Mouse (Mus musculus): ENCODE data around the gene Slc34a3.

The Slc34a3 gene

DNA sequence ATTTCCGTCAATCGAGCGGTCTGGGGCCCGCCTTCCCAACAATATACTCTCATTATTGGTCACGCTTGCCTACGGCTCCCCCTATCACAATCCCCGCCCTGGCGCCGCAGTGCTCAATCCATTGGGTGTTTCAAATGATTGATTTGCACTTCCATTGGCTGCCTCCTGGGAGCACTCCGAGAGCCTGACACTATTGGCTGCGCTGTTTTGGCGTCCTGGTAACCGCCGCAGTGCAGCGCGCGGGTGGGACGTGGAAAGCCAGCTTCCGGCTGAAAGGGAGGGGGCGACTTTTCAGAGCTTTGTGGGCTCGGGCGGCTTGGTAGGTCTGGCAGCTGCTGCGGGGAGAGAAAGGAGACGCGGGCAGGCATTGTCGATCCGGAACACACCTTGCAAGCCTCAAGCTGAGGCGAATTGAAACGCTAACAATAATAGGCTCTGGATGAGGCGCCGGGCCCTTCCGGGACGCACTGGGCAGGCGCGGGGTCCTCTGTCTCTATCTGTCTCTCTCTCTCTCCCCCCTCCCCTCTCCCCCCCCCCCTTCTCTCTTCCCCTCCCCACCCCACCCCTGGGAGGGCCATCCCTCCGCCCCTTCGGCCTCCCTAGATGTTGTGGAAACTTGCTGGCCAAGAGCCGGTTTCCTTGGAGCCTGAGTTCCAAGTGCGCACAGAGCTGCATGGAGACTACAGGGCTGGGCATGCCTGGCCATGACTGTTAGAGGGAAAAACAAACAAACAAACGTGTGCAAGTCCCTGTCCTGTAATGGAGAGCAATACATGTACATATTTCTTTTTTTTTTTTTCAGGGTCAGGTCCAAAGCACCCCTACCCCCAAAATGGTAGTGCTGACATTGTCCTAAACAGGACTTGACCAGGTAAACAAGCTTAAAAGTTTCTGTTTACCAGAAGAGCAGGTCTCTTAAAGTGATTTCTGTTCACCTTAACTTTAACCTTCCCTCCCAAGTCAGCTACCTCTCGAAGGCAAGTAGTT, 9.1 kb downstream of the Slc34a3 start:
- DNase-seq (ENCODE audit: low spot score in 2 of 2): peak in 1 of 2 experiments; percentile 98

DNA sequence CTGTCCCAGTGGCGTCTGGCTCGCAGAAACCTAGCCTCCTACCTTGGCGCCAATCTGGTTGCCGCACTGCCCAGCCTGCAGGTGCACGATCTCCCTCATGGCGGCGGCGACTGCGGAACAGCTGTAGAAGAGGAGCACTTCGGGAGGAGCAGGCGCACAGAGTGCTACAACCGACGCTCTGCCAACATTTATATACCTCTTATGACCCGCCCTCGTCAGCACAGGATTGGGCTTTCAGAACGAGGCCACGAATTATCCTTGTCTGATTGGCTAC, 9.7 kb downstream of the Slc34a3 start, which contains the start of gene Tubb4b:
Tubb4b (minus strand) TSS at position 211 of the 274 bp plus-strand sequence.
- peak in 1 of 2 experiments; percentile 90 for DNase-seq (ENCODE audit: low spot score in 2 of 2)

DNA sequence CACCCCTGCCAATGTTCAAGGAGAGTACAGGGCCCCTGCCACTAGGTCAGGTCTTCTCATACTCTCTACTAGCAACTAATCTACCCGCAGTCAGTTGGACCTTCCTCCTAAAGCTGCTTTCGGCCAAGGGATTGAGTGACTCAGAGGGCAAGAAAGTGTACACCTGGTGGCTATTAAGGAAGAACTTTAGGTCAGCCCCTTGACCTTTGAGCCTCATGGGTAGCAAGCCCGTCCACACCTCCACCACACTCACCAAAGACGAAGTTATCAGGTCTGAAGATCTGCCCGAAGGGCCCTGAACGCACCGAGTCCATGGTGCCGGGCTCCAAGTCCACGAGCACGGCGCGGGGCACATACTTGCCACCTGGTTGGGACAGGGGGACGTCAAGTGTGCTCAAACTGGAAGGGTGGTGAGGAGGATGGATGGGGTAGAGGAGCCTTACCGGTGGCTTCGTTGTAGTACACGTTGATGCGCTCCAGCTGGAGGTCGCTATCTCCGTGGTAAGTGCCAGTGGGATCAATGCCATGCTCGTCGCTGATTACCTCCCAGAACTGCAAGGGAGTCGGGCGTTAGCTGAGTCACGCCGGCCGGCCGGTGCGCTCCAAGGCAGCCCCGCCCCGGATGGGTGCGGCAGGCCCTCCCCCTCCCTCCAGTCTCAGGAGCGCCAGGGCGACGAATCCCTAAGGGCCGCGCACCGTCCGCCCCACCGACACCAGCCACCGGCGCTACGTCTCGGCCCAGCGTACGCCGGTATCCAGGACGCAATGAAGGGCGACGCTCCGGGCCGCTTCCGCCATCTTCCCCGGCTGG, 10.3 kb downstream of the Slc34a3 start:
- DNase-seq (ENCODE audit: low spot score in 2 of 2): peak; percentile 75 to 88

DNA sequence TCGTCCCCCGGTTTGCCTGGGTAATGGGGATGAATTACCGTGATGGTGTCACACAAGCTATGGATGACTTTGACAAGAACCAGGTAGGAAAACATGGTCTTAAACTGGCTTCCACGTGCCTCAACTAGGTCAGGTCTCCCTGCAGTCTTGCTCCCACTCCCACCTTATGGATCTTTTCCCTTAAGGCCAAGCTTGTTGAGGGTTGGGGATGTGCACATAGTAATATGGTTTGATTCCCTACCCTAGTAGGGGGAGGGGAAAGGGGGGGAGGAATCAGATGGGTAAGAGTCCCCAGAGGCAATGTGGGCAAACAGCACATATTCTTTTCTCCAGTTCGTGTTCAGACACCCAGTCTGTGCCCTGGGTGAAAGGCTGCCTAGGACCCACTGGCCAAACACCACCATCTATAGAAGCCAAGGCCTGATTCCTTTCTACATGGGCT, 12.8 kb downstream of the Slc34a3 start:
- DNase-seq (ENCODE audit: low spot score in 2 of 2): no peak

DNA sequence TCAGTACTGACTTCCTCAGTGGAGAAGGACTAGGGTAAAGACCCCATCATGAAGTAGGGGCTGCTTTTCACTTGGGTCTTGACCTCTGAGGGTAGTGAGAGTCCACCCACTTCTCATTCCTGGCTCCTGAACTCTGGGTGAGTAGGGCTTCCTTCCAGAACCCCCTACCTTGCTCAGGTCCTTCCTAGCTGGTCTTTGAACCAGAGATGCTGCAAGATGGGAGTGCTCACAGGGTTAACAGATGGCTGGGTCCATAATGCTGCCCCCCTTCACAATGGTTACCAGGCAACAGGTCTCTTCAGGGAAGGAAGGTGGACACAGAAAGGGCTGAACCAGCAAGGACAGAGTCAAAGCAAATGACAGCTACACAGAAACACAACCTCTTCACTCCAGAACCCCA, 15.7 kb downstream of the Slc34a3 start, which contains the start of gene Fam166a:
Fam166a (plus strand) TSS at position 301 of the 400 bp plus-strand sequence.
- no peak for DNase-seq (ENCODE audit: low spot score in 2 of 2)

DNA sequence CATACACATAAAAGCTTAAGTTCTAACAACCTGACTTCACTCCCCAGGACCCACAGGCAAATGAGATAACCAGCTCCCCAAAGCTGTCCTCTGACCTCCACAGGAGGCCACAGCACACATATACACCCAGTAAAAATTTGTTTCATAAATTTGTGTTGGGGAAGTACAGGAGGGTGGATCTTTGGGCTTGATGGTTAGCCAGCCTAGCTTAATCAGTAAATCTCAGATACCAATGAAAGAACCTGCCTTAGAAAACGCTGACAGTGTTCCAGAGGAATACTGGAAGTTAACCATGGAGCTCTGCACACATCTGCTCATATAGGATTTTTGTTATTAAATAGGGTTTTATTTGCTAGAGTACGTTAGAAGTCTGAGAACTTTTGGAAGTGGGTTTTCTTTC, 16.5 kb downstream of the Slc34a3 start:
- no peak for DNase-seq (ENCODE audit: low spot score in 2 of 2)

DNA sequence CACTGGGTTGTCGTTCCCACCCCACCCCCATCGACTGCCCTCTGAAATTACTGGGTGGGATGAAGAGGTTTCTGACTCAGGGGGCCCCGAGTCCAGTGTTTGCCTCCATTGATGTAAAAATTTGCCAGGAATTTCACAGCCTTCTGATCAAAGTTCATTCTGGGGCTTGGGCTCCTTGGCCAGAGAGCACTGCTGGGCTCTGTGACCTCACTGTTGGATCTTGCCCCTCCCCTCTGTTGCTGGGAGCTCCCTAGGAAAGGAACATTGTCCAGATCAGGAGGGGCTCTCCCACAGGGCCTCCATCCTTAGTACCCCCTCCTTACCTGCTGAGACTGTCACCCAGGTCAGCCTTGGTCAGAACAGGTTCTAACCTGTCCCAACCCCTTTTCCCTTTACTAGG, 19.7 kb downstream of the Slc34a3 start, which contains the start of gene Stpg3:
Stpg3 (minus strand) TSS at position 194 of the 400 bp plus-strand sequence.
- DNase-seq (ENCODE audit: low spot score in 2 of 2): no peak

DNA sequence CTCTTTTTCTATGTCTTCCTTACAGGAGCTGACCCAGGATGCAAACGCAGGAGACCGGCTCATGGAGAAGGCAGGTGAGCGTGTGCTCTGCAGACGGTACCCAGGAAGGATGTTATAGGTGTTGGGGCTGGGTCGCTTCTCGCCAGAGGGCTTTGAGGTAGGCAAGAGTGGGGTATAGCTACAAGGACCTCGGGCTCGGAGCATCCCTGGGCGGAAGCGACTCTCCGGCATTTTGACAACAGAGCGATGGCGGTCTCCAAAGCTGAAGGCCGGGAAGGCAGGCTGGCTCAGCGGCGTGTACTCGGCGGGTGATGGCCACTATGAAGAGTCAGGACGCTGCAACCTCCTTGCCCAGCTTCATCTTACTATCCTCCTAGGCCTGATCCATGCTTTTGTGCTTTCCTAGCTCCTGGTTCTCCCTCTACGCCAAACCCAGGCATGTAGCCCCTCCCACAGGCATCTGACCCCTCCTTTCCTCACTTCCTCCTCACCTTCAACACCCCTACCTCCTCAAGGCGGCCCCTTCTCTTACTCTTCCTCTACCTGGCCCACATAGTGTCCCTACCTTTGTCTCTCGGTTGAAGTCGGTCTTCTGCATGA, 20.8 kb downstream of the Slc34a3 start:
- DNase-seq (ENCODE audit: low spot score in 2 of 2): no peak

DNA sequence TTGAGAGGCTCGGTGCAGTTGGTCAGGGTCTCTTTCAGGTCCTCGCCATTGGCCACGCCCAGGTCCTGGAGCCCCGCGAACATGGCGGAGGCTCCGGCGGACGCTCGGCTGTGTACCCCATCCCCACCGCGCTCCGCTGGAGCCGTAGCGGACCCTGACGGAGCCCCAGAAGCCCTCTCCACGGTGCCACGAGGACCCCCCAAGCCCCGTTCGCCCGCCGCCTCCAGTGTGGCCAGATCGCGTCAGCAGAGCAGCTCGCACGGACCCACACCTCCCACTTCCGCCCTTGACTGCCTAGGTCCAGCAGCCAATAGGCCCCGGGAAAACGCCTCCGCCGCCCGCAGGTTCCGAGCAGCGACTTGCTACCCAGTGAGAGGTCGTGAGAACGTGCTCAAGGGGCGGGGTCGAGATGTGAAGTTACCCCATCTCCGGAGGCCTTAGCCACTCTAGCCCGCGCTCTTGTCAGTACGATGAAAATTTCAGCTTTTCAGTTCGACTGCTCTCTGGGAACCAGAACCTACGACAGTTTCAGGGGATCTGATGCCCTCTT, 23.0 kb downstream of the Slc34a3 start, which contains the start of gene Nelfb:
Nelfb (minus strand) TSS at position 369 of the 550 bp plus-strand sequence.
- peak; percentile 87 to 96 for DNase-seq (ENCODE audit: low spot score in 2 of 2)

DNA sequence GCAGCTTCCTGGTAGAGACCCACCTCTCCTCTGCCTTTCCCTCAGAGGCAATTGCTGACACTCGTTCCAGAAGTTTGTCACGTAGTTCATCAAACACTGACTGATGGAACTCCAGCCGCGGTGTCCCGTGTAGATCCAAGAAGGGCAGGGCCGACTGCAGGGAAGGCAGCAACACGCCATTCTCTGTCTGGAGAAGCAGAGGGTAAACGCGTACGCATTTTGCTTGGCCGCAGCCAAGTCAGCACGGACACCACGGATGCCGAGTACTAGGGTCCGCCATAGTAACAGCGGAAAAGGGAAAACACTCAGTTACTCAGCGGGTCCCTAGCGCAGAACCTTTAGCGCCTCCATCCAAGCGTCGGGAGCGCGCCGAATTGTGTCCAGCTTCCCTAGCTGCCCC, 23.5 kb downstream of the Slc34a3 start:
- no peak for DNase-seq (ENCODE audit: low spot score in 2 of 2)

DNA sequence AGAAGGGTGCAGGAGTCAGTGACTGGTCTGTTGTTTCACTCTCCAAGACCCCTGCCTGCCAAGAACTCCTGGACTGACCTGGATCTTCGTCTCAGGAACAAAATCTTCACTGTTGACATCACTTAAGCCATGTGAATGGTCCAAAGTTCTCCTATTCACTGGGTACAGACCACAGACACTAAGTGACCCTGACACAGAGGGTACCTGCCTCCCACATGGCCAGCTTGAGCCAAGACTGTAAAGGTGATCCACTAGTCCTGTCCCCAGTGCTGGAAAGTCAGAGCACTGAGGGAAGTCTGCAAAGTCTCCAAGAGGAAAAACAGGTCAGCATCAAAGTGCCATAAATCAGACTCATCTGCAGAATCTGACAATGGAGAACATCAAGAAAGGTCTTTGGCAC, 26.6 kb downstream of the Slc34a3 start:
- no peak for DNase-seq (ENCODE audit: low spot score in 2 of 2)

DNA sequence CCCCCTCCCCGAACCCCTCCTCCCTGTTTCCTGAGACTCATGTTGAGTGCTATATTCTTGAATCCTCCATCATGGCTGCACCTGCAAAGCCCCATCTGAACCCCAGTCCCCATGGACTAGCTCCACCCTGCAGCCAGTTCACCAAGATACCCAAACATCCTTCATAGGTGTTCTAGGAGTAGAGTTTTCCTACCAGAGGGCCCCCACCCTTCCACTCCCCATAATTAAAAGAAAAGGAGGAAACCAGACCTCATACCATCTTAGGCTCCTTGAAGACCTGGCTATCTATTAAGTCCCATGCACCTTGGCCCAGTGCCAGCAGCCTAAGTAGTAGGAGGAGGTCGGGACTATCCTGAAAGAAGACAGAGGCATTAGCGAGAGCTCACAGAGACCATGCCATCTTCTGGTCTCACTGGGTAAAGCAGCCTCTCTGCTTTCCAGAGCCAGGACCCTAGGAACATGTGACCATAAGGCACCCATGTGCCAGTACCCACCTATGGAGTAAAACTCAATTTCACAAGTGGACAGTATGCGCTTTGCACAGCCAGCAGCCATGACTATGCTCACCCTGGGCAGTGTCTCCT, 30.4 kb downstream of the Slc34a3 start:
- DNase-seq (ENCODE audit: low spot score in 2 of 2): no peak

DNA sequence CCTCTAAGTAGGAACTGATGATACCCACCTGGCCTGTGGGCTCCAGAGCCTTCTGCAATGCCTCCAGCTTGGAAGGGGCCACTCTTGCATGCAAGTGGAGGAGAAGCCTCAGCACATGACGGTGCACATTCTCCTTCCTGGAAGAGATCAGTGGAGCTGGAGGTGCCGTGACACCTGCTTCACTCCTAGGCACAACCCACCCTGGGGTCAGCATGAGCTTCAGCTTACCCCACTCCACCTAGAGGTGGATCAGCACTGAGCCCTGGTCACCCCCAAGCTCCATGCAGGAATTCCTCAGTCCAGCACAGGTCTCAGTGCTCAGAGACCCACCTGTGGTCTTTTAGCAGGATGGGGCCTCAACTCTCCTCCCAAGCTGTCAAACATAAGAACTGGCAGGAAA, 33.5 kb downstream of the Slc34a3 start:
- no peak for DNase-seq (ENCODE audit: low spot score in 2 of 2)

DNA sequence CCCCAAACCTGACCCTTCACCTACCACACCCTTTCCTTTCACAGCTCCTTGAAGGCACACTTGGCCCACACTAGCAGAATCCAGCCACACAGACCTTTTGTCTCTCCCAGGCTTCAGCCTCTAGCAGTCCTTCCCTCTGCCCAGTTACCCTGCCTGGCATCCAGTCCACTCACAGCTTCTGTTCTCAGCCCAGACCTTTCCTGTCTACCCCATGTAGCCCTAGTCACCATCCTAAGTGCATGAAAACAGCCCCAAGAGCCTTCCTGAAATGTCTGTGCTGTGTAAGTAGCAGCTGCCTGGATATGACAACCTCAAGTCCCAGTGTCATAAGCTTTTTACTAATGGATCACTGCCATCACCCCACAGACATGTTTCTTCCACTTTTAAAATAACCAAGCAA, 36.2 kb downstream of the Slc34a3 start:
- no peak for DNase-seq (ENCODE audit: low spot score in 2 of 2)

DNA sequence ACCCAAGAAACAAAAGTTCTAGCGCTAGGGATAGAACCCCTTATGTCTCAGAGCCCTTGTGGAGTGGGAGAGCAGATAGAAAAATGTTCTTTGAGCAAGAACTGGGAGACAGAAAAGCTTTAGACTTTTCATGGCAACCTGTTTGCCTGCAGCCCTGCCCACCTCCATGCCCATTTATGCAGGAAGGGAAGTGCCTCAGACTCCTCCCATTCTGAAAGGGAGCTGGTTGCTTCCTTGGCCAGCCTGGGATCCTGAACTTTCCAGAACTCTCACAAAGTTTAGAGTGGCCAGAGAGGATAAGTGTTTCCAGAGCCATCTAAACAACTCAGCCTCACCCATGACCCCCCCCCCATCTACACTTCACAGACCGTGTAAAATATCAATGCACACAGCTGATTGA, 37.0 kb downstream of the Slc34a3 start:
- DNase-seq (ENCODE audit: low spot score in 2 of 2): no peak

DNA sequence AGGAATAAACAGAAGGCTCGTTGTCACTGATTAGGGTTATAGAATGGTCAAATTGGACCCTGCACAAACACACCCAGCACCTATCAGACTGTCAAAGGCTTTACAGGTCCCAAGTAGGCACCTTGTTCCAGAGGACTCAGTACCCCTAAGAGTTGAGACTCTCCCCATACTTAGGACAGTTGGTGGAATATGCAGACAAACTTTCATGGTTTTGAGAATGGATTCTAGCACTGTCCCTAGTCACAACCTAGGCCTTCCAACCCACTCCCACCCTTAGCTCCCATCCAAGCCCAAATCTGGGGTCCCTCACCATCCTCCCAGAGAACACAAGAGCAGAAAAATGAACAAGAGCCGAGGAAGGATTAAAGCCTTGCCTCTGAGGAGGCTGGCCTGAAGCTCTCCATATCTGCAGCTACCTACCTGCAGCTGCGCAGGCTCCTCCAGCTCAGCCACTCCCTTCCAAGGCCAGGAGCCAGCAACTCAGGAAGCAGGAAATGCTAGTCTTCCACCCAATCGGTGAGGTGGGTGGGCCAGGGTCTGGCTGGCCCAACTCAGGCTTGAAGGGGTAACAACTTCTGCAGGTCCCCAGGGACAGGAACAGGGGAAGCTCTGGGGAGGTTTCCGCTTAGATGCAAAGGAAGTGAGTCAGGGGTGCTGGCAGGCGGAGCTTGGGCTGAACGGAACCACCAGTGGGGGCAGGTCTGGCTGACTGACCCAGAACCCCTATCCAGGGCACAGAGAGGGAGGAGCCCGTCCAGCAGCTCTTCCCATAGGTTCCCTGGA, 37.8 kb downstream of the Slc34a3 start, which contains the start of gene Tor4a:
Tor4a (minus strand) TSS at position 715 of the 783 bp plus-strand sequence.
- peak; percentile 70 to 79 for DNase-seq (ENCODE audit: low spot score in 2 of 2)

DNA sequence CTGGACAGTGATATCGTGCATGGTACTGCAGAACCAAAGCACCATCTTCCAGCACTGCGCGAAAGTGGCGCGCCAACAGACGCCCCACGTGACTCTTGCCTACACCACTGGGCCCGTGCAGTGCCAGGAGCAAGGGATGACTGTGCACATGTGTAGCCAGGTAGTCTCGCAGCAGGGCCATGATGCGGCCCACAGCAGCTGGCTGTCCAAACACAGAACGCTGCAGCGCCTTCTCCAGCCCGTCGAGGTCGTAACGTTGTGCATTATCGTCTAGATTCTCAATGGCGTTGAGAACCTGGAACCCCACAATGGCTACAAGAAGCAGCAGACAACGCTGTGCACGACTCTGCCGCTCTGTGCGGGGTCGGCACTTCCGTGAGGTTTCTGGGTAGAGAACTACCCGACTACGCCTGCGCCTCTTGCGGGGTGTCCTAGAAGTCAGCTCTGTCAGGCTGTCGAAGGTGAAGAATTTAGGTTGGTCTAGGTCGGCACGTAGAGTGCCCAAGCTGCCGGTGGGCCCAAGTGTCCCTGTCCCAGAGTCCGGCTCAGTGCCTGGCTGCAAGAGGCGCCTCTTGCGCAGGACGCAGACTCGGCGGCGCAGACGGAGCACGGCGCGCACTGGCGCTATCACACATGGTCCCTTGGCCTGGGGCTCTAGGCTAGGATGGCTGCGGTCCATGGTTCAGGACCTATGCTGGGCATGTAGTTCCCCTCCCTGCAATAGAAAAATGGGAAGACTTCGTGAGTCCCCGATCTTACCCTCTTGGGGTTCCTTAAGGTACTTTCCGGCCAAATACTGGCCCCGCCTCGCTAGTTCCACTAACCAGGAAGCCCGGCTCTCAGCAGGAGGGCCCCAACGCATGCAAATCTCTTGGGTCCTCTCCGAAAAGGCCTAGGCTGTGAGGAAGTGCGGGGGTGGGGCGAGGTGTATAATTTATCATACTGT, 38.7 kb downstream of the Slc34a3 start:
- peak; percentile 55 to 60 for DNase-seq (ENCODE audit: low spot score in 2 of 2)

DNA sequence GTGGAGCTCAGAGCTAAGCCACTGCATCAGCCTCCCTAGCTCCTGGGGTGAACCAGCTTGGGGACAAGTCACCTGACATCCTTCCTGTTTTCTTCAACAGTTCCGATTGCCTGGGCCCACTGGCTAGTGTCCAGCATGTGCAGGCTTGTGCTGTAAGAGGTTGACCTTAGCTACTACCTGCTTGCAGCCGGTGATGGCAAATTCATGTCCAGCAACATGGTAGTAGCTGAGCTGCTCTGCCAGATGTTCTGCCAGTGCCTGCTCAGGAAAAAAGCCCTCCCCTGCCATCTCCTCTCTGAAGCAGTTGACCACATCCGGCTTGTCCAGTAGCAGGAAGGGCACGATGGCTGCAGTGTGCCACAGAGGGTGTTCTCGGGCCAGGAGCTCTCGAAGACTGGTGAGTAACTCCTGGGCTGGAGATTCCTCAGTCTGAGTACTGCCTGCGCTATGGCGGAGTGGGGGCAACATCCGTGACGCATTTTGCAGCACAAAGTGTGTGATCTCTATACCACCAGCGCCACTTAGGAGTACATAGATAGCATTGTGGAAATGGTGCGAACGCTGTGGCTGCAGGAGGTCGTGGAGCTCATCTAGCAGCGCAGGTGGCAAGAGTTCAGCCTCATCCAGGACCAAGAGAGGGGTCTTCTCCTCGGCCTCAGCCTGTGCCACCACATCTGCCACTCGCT, 39.5 kb downstream of the Slc34a3 start:
- no peak for DNase-seq (ENCODE audit: low spot score in 2 of 2)

DNA sequence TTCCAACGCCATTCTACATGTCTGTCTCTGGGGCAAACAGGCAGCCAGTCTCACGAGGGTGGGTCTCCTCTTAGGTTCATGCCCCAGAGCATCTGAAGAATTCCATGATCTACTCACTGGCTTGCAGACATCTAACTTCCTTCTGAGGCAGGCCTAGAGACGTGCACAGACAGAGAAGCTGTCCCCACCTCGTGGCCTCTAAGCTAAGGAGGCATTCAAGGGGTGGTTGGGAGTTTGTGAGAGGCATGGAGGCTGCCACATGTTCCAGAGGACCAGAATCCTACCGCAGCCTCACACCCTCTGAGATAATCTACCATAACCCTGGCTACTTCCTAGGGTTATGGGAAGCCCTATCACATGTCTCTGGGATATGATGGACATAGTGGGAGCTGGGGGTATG, 40.2 kb downstream of the Slc34a3 start:
- DNase-seq (ENCODE audit: low spot score in 2 of 2): no peak

Data from urinary bladder, adult 18-20 months (tissue).